Mouse (Mus musculus) cerebellum, postnatal 36 days (tissue): Measurements from ENCODE around the gene 2200002D01Rik.

Experiments
- DNase-seq, 2 experiments: peaks; one replicate each; pipeline ENCODE4 v3.0.0; 2021 to 2022; ENCODE audit warnings: mixed read lengths in 2 of 2

The 2200002D01Rik gene

DNA sequence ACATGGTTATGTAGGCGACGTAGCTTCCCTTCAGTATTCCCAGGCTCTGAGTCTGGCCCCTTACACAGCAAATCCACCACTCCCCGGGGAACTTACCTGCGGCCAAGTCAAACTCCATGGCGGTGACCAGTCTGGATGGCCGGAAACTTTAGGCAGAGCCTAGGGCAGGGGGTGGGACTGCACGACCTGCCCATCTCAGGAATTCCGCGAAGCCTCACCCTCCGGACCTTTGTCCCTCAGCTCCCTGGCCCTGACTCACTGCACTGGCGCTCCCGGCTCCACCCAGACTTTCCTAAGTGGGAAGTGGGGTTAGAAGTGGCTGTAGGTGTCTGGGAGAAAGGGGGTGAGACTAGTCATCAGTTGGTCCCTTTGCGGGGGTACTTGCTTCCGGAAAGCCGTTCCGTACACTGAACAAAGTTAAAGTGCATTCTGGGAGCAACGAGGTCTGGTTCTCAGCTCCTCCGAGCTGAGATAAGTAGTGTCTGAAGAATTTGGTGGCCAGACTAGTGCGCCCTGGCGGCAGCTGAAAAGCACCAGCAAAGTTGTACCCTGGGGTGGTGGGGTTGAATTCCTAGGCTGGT is at the start of gene 2200002D01Rik:
Gene 2200002D01Rik (minus strand): TSS at position 206 of the 581 bp plus-strand sequence.
- DNase-seq, result no peak

DNA sequence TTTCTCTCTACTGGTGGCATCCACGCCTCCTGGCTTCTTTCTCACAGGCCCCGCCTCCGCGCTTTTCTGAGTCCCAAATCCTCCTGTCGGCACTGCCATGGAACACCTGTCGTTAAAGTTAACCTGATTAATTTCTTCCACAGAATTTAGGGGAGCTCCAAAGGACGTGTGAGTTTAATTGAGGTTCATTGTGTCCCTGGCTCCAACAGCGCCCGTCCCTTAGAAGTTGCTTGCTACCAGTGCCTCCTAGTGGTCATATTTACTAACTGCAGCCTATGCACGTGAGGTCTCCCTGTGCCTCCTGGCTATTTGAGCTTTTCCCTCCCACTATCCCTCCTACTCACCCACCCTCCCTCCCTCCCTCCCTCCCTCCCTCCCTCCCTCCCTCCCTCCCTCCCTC is 48.7 kb upstream of the 2200002D01Rik start:
- peak; percentile 63 to 76 for DNase-seq

DNA sequence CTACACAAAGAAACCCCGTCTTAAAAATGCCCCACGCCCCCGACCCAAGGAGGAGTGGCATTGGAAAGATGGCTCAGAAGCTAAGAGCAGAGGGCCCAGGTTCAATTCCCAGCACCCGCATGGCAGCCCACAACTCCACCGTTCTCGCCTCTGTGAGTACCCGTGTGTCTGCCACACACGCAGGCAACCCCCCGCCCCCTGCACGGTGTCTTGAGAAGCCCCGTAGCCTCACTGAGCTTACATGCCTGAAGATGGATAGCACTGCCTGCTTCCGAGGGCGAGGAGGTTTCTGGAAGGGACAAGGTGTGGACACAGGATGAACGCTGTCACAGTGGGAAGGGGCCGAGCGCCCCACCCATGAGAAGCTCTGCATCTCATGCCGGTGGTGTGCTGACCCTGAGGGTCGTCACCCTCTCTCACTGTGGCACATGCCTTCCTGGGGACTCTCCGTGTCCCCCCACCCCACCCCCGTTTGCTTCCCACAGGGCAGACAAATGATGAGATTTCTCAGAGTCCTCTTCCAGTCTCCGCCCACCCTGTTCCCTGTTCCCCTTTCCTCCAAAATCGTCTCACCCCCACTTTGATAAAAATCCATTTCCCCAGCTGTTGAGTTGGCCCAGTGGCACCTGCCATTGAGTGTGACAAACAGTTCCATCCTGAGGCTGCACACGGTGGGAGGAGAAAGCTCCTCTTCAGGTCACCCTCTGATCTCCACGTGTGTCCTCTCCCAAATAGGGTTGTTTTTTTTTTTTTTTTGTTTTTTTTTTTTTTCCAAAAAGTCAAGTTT is 47.8 kb upstream of the 2200002D01Rik start:
- DNase-seq, result no peak

DNA sequence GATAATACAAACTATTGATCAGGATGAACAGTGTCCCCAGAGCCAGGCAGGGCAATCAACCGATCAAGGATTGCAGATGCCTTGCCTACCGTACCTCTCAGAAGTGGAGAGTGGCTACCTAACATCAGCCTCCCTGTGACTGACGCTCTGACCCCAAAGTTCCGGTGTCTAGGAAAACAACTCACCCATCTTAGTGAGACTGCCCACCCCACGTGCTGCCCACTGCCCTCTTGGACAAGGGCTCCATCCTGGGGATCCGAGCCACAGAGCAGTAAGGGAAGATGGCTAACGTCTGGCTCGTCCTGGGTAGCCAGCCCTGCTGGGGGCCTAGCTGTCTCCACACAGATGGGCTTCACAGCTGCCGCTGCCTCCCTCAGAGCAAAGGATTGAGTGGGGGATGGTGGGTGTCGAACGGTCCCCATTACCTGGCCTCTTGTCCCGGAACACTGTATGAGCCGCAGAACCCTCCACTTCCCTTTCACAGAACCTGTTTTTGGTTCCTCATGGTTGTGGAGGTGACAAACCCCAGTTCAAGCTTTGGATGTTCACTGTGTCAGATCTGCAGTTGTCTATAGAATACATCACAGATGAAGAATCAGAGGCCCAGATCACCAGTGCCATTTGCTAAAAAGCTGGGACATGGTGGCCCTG is 46.0 kb upstream of the 2200002D01Rik start:
- no peak for DNase-seq

DNA sequence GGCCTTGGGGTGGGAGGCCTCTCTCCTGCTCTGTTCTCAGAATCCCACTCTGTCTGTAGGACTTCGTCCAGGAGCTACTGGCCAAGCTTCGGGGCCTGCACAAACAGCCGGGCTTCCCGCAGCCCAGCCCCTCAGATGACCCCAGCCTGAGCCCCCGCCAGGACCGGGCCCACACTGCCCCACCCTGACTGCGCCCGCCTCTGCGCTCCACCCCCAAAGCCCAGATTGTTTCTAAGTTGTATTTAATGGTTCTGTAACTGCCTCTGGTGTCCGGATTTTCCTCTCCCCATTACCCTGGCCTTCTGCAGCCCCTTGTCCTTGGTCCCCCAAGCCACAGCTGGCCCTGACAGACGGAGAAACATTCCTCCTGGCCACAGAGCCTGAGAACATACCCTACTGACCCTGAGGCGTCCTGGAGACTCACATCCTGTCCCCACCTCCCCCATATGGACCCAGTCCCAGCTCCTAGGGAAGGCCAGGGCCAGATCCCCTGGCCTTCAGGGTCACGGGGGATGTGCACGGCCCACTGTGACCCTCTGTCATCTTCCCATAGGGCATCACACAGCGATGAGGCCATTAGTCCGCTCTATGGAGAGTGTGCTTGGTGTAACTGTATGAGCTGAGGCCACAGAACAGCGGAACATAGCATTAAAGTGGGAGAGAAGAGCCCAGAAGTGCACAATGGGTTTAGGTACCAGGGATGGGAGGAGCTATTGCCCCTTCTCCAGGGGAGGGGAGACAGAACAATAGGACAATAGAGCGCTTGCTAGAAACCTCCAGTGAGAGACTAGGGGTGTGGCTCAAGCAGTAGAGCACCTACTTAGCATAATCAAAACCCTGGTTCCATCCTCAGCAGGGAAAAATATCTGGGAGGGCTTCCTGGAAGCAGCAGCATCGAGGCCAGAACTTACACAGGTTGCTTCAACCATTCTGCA is 45.1 kb upstream of the 2200002D01Rik start:
- no peak for DNase-seq

DNA sequence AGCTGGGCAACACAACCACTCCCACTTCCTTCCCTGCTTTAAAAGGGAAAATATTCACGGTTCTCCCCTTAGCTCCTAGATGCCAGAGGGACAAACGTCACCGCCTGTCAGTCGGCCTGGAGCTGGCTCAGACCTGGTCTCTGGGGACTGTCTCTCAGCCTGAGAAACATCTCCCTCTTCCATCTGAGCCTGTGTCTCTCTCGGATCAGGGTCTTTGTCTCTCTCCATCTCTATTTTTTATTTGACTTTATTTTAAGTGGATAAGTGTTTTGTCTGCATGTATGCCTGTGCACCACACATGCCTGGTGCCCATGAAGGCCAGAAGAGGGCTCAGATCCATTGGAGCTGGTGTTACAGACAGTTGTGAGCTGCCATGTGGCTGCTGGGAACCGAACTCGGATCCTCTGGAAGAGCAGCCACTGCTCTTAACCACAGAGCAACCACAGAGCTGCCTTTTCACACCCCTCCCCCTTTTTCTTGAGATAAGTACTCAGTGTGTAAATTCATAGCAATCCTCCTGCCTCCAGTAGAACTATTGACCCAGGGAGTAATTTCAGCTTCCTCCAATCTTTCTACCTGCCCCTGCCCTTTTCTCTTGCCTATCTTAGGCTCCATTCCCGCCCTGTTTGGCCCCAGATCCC is 44.3 kb upstream of the 2200002D01Rik start:
- no peak for DNase-seq

DNA sequence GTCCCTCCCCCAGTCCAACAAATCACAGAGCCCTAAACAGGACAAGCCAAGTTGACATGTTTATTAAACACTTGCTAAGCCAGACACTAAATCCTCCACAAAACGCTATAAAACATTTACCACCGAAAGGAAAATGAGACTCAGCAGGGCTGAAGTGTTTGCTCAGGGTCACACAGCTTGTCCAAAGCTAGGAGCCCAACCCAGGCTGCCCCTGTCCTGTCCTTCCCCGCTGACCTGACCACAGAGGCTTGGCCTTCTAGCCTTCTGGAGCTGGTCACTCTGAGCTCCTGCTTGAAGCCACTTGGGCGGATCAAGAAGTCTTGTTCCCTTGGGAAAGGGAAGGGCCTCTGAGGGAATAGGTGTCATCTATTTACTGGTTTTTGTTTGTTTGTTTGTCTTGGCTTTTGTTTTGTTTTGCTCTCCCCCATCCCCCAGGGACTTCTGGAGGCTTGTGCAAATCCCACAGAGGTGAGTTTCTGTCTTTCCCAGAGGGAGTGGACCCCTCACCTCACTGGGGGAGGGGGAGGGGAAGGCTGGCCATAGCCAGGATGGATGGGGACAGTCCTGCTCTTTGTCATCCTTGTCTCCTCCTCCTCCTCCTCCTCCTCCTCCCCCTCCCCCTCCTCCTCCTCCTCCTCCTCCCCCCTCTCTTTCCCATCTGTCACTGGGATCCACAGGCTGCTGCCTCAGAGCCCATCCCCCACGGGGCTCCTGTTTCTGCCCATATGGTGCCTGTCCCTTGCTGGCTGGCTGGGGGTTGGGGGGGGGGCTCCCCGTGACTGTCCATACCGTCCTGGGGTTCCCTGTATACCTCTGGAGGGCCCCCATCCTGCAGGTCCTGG is 43.6 kb upstream of the 2200002D01Rik start:
- peak; percentile 72 to 82 for DNase-seq

DNA sequence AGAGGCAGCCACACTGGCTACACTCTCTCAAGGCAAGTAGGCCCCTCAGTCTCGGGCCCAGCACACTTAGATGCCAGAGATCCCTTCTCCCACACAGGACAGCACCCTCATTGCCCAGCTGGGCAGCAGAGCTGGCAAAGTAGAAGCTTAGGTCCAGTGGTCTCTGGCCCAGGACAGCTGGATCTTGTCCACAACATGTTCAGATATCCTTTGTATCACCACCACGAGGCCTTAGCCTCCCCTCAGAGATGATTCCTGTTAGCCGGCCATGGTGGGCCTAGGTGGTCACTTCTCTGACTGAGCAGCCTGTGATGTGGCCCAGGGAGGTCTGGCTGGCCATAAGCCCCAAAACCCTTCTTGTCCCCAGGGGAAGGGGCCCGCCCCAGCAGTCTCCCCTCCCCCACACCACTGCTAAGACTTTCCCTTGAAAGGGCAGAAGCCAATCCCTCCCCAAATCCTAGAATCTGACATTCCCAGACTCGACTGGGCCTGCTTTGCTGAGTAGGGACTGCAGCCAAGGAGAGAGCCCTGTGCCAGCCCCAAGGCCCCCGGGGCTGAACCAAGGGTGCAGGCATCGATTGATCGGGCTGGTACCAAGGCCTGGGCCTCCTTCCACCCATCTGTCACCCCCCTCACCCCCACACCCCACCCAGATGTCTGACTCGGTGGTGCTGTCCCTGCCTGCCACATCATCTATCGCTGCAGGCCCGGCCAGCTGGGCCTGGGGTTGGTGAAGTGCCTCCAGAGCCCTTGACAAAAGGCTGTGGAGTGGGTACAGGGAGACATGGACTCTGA is 42.6 kb upstream of the 2200002D01Rik start:
- no peak for DNase-seq

DNA sequence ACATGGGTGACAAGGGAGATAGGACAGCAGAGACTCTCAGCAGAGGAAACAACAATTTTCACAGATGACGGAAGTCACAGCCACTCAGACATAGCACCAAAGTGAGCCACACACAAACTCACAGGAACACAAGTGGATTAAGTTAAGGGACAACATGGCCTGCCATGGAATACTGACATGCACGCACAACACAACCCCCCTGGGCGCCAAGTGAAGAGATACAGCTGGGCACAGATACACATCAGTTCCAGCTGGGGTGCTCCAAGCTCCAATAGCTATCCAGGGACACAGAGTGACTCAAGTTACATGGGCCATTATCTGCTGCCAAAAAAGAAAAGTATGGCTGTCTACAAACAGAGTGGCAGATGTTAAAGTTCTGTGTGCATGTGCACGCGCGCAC is 41.6 kb upstream of the 2200002D01Rik start:
- no peak for DNase-seq

DNA sequence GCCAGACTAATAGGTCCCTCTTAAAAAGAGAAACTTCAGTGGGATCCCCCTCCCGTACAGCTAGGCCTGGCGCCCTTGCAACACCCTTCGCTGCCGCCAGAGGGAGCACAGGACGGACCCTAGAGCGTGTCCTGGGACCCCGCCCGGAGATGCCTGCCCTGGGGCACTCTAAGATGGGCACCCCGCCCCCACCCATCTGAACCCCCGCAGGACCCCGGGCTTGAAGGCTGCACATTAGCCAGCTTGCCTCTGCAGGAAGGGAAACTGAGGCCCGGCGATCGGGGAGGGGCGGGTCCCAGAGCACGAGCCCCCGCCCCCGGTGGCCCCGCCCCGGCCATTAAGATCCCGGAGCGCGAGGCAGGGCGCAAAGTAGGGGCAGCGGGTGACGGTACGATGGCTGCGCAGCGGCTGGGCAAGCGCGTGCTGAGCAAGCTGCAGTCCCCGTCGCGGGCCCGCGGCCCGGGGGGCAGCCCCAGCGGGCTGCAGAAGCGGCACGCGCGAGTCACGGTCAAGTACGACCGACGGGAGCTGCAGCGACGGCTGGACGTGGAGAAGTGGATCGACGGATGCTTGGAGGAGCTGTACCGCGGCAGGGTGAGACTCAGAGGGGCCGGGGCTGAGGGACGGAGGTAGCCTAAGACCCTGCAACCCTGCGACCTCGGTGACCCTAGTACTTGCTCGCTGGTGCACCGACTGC is 40.8 kb upstream of the 2200002D01Rik start, which contains the start of gene Ppp1r14a:
Gene Ppp1r14a (plus strand): TSS at position 367 of the 697 bp plus-strand sequence.
- DNase-seq, result peak; percentile 72 to 78

DNA sequence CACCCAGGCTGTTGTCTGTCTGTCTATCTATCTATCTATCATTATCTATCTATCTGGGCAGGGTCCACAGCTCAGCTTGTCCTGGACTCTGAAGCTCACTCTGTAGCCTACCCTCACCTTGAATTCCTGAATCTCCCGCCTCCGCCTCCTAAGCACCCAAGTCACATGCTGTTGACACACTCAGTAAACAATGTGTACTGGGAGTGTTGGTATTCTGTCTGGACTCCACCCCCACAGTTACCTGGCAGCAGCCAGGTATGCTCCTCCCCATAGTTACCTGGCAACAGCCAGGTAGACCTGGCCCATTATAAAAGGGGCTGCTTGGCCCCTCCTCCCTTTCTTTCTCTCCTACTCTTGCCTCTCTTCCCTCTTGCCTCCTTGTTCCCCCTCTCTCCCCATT is 39.8 kb upstream of the 2200002D01Rik start:
- DNase-seq, result no peak

DNA sequence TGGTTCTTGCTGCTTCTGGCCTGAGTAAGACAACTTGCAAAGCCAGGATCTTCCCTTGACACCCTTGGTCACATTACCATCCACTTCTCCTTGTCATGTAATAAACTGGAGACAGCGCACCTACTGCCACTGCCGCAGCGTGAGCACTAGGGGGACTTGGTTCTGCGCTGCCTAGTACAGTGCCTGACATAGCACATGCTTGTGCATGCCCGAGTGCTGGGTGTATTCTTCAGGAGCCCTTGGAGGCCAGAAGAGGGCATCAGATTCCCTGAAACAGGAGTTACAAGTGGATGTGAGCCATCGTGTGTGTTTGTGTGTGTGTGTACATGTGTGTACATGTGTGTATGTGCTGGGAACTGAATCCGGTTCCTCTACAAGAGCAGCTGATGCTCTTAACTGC is 39.2 kb upstream of the 2200002D01Rik start:
- no peak for DNase-seq

DNA sequence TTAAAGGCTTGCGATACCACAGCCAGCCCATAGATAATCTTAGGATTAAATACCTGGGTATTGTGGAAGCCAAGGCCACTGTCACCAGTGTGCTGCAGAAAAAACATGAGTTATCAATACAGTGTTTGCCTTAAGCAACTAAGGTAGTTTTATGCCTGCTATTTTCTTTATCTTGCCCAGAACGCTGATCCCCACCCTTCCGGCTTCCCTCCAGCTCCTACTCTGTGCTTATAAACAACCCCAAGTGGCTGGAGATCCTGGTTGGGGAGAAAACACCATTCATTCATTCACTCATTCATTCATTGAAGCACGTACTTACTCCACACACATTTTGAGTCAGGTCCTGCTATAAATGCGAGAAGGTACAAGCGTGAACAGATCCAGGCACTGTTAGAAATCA is 36.3 kb upstream of the 2200002D01Rik start:
- no peak for DNase-seq

DNA sequence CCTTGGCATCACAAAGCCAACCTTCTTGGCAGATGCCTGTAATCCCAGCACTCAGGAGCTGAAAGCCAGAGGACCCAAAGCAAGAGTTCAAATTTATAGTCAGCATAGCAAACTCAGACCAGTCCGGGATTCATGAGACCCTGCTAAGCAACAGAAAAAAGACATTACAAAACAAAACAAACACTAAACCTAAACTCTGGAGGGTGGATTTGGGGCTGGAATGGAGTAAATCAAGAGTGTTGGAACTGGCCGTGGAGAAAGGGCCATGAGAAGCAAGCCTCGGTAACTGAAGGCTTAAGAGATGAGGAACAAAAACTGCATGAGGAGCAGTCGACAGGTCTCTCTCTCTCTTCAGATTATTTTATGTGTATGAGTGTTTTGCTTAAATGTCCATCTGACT is 35.6 kb upstream of the 2200002D01Rik start:
- DNase-seq, result no peak

DNA sequence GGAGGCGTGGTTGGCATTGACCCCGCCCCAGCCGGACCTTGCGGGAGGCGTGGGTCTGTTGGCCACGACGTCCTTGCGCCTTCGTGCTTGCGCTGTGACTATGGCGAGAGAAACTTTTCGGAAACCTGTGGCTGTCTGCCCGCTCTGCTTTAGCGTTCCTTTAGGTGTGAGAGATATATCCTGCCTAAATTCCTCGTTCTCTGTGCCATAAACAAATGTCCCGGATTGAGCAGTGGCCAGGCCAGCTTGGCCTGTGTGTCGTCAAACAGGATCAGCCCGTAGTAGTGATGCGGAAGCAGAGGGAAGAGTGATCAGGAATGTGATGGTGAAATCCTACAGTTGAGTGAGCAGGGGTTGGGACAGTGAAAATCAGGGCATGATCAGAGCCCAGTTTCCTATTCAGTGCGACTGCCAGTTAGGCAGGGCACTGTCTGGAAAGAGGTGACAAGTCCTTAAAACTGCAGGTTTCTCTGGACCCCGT is 33.8 kb upstream of the 2200002D01Rik start:
- DNase-seq, result no peak

DNA sequence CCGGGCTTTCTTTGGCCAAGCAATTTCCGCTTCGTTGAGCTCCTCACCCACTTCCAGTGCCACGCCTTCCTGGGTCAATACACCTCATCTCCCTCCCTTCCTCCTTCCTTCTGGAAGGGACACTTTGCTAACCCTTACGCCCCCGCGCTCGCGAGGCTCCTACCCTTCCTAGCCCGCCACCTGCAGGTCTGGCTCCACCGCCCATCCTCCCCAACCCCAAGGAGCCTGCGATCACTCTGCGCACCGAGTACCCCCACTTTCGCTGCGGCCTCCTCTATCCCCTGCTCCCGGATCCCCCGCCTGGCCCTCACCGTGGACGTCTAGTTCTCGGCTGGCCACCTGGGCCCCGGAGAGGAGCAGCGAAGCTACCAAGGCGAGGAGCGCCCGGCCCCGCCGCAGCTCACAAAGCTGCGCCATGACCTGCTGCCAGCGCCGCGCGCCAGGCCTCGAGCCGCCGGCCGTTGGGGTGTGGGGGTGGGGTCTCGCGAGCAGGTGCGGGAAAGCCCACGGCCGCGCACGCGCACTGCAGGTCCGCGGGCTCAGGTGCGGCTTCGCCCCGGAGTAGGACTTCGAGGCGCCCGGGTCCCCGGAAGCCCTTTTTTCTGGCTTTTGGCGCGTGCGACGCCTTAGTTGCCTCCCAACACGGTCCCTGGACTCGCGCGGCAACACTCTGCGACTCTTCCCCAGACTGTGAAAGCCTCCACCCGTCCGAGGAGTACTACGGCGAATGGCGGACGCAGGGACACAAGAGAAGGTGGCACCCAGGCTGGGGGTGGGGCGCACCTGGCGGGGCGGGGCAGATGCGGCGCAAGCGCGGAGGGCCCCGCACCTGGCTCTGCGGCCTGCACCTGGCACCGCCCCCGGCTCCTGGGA is 33.2 kb upstream of the 2200002D01Rik start, which contains the start of gene Spint2:
Gene Spint2 (minus strand): TSS at position 712 of the 873 bp plus-strand sequence.
- peak; percentile 71 to 85 for DNase-seq

DNA sequence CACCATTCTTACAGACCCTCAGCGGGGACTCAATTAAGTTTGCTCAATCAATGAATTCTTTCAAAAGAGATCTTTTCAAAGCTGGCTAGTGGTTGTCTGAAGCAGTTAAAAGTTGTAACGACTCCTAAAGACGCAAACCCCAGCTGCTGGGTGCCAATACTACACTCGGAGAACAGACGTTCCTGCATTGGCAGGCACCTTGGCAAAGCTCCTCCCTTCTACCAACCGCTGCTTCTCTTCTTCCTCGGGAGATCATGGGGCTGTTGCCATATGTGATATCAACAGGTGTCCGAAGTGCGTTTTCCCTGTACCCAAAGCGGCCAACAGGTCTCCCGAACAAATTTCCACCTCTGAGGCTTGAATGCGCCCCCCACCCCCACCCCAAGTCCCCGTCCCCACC is 32.5 kb upstream of the 2200002D01Rik start:
- DNase-seq, result no peak

DNA sequence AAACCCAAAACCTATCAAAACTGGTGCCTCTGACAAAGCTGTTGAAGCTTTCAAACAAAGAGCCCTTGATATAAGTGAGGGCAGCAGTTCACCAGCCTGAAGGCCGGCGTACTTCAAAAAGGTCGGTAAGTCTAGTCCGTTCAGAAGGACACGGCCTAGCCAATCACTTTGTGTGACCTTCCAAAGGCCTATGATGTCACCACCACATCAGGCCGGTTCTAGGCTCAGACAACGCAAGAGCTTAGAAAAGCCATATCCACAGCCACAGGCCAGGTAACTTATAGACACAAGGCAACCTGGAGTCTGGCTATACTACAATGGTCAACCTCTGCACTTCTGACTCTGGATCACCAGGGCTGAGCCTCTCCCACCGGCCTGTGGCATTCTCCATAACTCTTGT is 31.7 kb upstream of the 2200002D01Rik start:
- DNase-seq, result no peak
